Mouse (Mus musculus) frontal cortex, postnatal 36 days (tissue): Measurements from ENCODE around the gene Gk2.

Source experiments
- DNase-seq, 2 experiments: peaks; one replicate each; pipeline ENCODE4 v3.0.0; 2022; ENCODE audit warnings: low spot score in 2 of 2

Gene Gk2

DNA sequence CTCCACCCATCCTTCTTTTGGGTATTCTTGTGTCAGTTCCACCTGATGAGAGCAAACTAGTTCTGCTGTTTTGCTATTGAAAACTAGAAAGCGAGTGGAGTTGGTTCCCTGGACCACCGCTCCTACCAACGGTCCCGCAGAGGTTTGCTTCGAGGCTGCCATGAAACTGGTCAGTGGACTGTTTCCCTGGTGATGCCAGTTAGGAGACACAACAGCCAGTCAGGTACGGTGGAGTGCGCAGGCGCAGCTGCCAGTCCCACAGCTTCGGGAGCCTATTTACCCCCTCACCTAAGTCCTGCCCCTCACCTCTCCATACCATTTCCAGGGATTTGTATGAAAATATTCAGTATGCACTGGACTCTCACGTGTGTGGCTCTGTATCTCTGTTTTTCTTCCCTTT lies at the start of gene Gk2:
Gene Gk2, minus strand, starts transcription at position 206 of the 400 bp plus-strand sequence.
- DNase-seq, result no peak

DNA sequence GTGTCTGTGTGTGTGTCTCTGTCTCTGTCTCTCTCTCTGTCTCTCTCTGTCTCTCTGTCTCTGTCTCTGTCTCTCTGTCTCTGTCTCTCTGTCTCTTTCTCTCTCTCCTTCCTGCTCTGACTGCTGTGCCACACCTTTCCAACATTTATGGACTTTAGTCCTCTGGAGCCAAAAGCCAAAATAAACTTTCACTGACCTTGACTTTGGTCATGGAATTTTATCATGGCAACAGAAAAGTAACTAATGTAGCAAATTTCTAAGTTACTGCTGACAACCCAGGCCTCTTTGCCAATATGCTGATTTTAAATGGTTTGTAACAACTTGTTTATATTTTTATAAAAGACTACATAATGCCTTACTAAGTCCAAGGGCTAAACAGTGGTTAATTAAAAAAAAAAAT lies 41.2 kb upstream of the Gk2 start:
- DNase-seq, result no peak

DNA sequence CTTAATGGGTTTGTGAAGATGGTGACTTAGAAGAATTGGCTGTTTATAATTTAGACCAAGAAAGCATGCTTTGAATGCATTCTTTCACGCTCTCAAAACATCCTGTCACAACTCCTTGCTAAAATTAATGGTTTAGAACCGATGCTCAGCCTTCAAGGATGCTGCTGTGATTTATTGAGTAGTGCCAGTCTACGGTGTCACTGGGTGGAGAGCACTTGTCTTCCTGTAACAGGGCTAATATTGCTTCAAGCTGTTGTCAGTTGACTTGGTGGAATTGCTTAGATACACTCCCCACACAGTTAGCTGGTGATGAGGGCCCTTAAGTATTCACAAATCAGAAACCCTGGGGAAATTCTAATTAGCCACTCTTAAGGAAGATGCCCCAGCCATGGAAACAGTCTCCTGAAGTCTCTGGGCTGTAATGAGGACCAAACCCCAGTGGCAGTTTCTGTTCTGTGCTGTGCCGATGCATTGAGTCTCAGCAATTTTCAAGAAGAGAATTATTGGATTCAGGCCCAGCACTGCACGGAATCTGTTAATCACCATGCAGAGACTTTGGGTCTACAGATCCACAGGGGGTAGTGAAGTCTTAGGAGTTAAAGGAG lies 38.8 kb upstream of the Gk2 start:
- DNase-seq, result no peak

DNA sequence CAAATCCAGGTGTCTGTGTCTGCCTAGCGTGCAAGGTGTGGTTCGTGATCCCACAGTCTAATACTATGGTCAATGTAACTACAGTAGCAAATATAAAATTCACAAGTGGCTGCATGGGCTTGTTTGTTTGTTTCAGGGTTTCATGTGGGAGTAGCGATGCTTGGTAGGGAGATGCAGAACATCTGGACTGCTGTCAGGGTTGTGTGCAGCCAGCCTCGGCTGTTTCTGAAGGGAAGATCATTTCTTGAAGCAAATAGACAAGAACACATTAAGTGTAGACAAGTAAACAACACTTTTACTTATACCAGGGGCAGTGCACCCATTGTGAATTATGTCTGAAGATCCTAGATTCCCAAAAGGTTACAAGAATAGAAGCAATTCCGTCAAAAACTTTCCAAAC lies 36.6 kb upstream of the Gk2 start:
- no peak for DNase-seq

DNA sequence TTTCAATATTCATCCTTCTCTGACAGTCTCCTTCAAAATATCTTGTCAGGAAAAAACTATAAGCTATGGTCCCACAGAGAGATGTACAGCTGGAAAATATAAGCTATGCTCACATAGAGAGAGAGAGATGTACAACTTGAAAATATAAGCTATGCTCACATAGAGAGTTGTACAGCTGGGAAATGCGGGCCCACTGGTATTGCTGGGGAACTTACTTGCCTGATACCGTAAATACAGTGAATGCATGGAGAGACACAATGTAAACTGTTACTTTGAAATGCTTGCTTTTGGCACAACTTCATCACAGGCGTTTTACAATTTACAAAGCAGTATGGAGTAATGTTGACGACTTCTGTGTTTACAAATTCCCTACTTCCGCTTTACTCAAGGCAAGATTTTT lies 29.3 kb upstream of the Gk2 start:
- DNase-seq, result no peak

DNA sequence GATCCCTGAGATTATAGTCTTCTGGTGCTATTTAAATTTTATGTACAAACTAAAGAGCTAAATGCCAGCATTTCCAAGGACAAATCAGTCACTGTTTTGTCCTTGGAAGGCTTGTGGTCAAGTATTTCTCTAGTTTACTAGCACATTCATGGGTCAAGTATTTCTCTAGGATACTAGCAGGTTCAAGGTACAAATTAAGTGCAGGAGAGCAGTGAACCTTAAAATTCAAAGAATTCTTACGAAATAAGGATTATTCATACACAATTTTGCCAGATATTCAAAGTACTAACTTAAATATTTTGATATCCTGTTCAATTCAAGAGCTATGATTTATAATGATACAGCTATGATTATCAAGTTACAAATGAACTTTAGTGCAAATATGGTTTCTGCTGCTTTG lies 23.2 kb upstream of the Gk2 start:
- no peak for DNase-seq

DNA sequence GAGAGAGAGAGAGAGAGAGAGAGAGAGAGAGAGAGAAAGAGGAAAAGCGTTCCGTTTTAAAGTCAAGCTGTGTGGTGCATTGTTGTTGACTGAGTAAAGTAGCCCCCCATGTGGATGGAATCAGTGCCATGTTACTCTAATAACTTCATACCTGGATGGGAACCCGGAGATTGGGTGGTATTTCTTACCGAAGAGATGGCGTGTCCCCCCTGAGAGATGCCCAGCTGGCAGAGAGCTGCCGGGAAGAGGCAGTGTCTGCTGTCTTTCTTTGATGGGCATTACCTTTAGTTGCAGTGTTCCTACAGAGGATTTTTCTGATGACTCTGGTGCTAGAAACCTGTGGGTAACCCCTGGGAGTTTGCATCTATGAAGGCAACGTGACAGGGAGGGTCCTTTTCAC lies 10.4 kb upstream of the Gk2 start:
- no peak for DNase-seq

DNA sequence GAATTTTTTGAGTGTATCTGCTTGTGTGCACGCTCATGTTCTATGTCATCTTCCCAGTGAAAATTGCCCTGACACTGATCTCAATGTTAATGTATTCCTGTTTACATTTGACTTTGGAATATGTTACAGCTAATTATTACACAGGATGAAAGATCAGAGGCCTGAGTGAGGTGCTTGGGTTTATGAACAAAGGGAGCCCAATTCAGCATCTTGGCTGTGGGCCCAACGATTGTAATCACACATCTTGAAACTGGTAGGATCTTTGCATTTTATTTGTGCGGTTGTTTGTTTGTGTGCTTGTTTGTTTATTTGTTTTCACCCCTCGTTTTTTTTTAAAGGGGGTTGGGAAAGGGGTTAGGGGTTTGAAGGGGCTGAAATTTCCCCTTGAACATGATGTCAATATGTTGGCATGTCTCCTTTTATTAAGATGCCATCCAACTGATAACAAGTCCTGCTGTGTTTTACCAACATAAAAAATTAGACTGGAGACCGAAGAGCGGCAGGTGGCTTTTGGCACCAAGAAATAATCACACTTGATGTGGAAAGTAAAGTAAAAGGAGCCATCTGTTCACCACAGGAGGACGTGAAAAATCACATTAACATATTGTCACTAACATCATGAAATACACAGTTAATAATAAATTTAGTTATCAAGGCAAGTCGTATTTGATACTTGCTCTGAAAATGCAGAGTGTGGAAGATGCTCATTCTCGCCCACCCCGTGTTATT lies 9.8 kb upstream of the Gk2 start:
- no peak for DNase-seq

DNA sequence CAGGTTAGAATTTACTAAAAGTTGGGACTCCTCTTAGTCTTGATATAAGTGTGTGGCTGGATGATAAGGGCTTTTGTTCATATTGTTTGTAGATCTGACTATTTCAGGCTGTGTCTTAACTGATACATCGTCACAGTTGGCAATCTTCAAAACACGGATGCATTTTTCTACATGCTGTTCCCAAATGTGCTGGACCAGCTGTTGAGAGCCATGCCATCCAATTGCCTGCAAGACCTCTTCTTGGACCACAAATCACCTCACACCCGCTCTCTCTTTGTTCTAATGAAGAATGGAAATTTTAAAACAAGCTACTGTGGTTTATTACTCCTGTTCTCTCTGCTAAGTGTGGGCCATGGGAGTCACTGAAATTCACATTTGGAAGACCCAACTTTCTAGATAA lies 9.1 kb upstream of the Gk2 start:
- no peak for DNase-seq

DNA sequence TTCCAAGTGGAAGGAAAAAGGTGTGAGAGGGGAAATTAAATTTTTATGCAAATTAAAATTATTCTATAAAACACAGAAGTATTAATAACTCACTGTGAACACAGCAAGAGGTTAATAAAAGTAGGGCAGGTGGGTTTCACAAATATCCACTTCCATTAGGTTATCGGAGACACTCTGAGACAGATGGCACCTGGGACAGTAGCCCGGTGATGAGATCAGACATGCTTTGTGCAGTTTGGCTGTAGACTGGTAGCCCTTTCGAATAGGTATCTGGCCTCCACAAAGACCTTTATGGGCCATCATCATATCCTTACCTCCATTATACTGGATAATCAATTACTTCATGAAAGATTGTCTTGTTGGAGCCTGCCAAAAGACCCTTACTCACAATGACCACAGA lies 6.0 kb upstream of the Gk2 start:
- no peak for DNase-seq

DNA sequence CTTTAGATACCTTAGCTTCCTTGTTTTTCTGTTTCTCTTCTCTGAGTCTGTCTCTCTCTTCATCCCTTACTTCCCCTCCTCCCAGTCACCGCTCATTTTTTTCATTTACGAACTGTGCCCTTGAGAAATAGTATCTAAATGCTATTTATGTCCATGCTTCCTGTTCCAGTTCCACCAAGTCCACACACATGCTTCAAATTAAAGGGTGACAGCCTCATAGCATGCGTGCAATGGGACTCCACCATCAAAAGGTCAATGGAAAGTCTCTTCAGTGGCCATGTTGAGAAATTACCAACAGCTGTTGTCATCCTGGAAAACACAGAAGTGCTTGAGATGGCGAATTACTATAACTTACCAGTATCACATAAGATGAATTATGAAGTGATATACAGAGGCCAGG lies 5.4 kb downstream of the Gk2 start:
- no peak for DNase-seq

DNA sequence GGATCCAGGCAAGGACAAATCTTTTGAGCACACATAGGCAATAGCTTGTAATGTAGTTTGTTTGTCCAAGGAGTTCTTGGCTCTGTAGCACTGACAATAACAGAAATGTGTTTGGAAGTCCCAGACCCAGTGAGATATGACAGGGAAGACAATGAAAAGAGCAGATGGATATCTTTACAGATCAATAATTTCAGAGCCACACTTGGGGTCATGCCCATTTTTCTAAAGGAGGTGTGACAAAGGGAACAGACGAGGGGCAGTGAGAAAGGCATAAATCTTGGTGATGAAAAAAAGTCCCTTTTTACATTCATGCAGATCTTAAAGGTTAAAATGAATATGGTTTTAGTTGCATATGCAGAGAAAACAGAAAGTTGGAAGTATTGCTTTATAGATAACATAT lies 12.6 kb downstream of the Gk2 start:
- DNase-seq, result no peak

DNA sequence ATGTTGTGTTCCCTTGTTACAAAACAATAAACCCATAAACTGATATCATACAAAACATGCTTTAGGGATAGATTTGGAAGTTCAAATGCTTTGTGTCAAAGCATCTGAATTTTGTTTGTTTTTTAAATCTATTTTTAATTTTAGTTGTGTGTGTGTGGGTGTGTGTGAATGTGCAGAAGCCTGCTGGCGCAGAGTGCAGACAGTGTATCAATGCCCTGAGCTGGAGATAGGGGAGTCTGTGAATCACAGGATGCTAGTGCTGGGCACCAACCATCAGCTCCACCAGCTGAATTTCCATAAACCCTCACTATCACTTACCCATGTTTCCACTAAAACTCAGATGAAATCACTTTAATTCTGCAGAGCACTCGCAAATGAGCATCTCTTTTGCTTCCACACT lies 24.3 kb downstream of the Gk2 start:
- no peak for DNase-seq

DNA sequence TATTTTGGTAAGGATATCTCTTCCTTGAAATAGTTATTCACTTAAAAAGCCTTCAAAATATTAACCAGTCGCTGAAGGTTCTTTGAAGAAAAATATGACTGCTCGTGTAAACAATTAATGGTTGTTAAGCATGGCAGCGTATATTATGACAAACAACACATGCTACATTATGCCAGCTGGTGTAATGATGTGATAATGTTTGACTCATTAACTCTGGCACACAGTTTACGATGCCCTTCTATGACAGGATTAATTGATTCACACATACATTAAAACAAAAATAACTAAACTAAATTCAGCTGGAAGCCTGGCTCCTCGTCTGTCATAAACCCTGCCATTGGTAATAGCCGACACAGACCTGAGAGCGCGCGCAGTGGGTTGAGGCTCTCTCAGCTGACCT lies 26.8 kb downstream of the Gk2 start:
- DNase-seq, result no peak

DNA sequence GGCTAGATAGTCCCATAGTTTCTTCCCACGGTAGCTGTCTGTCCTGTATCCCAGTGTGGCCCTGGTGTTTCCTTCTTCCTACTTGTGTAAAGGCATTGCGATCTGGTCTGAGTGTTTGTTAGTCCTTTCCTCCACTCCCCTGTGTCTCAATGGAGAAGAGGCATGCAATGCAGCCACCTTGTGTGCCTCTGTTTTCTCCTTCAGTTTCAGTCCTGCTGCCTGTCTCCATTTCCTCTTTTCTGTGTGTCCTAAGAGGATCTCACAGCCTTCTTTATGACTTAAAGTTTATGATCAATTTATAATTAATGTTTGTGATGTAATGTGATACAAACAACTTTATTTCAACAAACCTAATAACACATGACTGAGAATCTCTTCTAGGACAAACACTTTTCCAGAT lies 35.2 kb downstream of the Gk2 start:
- no peak for DNase-seq

DNA sequence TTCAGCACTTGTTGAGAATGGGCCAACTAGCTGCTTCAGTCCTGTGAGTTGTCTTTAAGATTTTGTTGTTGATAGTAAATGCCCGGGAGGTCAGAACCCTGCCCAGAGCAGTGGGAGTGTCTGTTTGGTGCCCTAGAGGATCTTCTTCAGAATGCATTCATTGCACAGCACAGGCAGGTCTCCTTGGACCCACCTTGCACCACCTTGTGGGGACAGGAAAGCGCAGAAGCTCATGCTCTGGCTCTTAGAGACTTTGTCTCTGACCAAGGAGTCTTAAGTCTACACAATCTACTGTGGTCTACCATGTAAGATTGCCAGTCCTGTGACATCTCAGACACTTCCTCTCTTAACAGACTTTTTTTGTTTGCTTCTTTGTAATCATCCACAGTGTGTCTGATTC lies 39.6 kb downstream of the Gk2 start:
- DNase-seq, result no peak

DNA sequence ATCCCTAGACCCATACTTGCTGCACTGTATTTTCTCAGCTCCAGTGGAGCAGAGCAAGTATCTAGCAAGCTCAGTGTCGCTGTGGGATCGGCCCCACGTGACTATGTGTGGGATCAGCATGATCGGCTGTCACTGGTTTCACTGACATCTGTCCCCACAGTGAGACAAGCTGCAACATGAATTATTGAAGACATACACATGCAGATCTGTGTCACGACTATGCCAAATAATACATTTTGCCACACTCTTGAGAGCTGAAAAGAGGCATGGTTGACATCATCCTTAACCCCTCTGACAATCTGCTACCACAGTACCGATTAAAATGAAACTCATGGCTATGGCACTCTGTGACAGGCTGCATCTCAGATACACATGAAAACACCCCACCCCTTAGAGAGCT lies 41.0 kb downstream of the Gk2 start:
- no peak for DNase-seq

DNA sequence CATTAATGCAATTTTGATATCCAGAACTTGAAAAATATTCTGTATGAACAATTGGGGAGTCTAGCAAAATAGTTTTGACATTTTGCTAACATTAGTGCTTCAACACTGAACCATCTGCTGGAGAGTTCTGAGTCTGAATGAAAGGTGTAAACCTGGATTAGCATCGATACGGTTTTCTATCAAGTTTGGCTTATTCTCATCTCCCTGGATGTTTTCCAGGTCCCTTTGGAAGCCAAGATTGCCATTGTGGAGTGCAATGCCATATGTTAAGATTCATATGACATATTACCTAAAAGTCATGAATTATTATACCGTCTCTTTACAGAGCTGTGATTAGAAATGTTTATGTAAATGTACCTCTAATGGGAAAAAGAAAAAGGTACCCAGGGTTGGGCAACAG lies 43.1 kb downstream of the Gk2 start:
- no peak for DNase-seq

DNA sequence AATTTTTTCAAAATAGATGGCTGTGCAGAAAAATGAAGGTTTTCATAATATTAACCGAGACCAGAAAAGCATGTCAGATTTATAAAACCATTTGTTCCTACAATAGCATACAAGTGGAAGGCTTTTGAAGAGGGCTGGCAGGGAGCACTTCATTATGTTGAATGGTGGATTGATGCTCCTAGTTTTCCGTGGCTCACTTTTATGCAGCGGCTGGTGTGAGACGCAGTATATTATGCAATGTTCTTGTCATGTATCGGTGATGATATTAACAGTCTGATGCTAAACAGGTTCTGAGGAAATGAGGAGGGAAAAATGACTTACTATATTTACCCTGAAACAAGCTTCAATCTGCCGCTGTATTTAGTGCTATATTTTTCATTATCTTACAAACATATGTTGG lies 46.6 kb downstream of the Gk2 start:
- peak in 1 of 2 experiments; percentile 13 for DNase-seq

DNA sequence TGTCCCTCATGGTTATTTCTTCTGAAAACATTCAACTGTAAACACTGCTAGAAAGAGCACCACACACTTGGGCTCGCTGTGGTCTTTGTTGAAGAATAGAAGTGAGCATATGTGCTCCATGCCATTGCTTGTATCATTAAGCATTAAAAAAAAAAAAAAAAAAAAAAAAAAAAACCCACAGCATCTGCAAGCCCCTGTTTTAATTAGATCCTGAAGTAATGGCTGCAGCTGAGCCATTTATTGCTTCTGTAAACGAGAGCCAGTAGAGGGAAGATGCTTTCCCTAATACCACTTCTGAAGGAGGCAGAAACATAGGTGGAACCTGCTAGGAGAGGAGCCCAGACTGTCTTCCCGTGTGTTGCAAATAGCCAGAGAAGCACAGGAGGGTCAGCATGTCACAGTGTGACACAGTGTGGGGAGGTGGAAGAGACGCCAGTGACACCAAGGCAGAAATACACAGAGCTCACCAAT lies 47.6 kb downstream of the Gk2 start:
- DNase-seq, result no peak
